Mouse (Mus musculus): ENCODE data around the gene C1d. TPM values are rescaled to one million over a fixed set of nuclear protein-coding genes. Genes with fewer than 3 reads are reported as not detected.
"Not testable (repeated sequence)": the region's sequence is repeated elsewhere in the genome, so short reads cannot be mapped to it uniquely, and the experiment has no call there.

C1d gene
- polyA plus RNA-seq (2016; fragmentation: Nextera tagmentation; extraction: Ambion mirVana) = 99.0 and 99.7 TPM in 2 replicates

GRCm38 (mm10) chr11:17257443-17257842 is at the start of gene C1d:
Gene C1d, plus strand, starts transcription at chr11:17257579.
- peak; percentile 93 for ATAC-seq (ENCODE audit: low FRiP score)
- H3K4me3 ChIP-seq (replicated peaks) = peak within 1 kb of the TSS; percentile 76
- H3K27ac ChIP-seq = peak within 1 kb of the TSS; percentile 84
- H3K36me3 ChIP-seq (replicated peaks) = no peaks in the 10 kb centered on the region
- peaks cover 9% of the 10 kb centered on the region for H3K4me1 ChIP-seq
- H3K9me3 ChIP-seq = no peaks in the 10 kb centered on the region
- peak within 1 kb of the TSS; percentile 56 for H3K4me2 ChIP-seq
- peak within 1 kb of the TSS; percentile 84 for H3K9ac ChIP-seq
- 0% methylated on average over 33 of the region's 33 CpGs for whole genome bisulfite sequencing
- no peaks in the 10 kb centered on the region for H3K27me3 ChIP-seq

GRCm38 (mm10) chr11:17211258-17212140 is 45.9 kb upstream of the C1d start, which contains the start of gene Pno1:
Gene Pno1, minus strand, starts transcription at chr11:17211568.
- WGBS = under 1% methylated on average over 65 of the region's 65 CpGs
- Histone ChIP-seq H3K36me3 (replicated peaks) (peaks cover 19% of the 10 kb centered on the region), H3K4me2 (peak within 1 kb of the TSS; percentile 74), H3K4me1 (peaks cover 24% of the 10 kb centered on the region), H3K9ac (peak within 1 kb of the TSS; percentile 77), H3K27me3 (no peaks in the 10 kb centered on the region), H3K4me3 (replicated peaks) (peak within 1 kb of the TSS; percentile 84), H3K9me3 (no peaks in the 10 kb centered on the region), H3K27ac (peak within 1 kb of the TSS; percentile 80)
- ATAC-seq (ENCODE audit: low FRiP score) = peak; percentile 99

GRCm38 (mm10) chr11:17212141-17212495 is 45.3 kb upstream of the C1d start:
- Histone ChIP-seq H3K4me2 (peak overlapping the region; percentile 74), H3K27me3 (no peaks in the 10 kb centered on the region), H3K9me3 (no peaks in the 10 kb centered on the region), H3K36me3 (replicated peaks) (peaks cover 15% of the 10 kb centered on the region), H3K9ac (peak overlapping the region; percentile 77), H3K4me1 (peaks cover 24% of the 10 kb centered on the region), H3K27ac (peak overlapping the region; percentile 80; the same call in 1 of the 2 replicates), H3K4me3 (replicated peaks) (peak overlapping the region; percentile 84)
- 3% methylated on average over 10 of the region's 10 CpGs for WGBS
- ATAC-seq (ENCODE audit: low FRiP score) = no peak

GRCm38 (mm10) chr11:17212903-17213509 is 44.4 kb upstream of the C1d start:
- Histone ChIP-seq H3K9ac (peak overlapping the region; percentile 21; the same call in 1 of the 2 replicates), H3K27ac (no peak overlapping the region), H3K4me3 (replicated peaks) (0 out of 2 replicates have a peak overlapping the region, but pooled peaks have one; percentile 5), H3K27me3 (no peaks in the 10 kb centered on the region), H3K9me3 (no peaks in the 10 kb centered on the region), H3K4me1 (peaks cover 24% of the 10 kb centered on the region), H3K36me3 (replicated peaks) (peaks cover 10% of the 10 kb centered on the region; the same call in 1 of the 2 replicates), H3K4me2 (peak overlapping the region; percentile 74)
- 71% methylated on average over 5 of the region's 5 CpGs for WGBS
- ATAC-seq (ENCODE audit: low FRiP score) = no peak

GRCm38 (mm10) chr11:17215475-17215874 is 41.9 kb upstream of the C1d start:
- Histone ChIP-seq H3K4me2 (no peak overlapping the region), H3K36me3 (replicated peaks) (no peaks in the 10 kb centered on the region), H3K4me3 (replicated peaks) (no peak overlapping the region), H3K9ac (no peak overlapping the region), H3K4me1 (peaks cover 20% of the 10 kb centered on the region), H3K27me3 (no peaks in the 10 kb centered on the region), H3K9me3 (no peaks in the 10 kb centered on the region), H3K27ac (no peak overlapping the region)
- no peak for ATAC-seq (ENCODE audit: low FRiP score)
- WGBS = 91% methylated on average over 3 of the region's 3 CpGs

- WGBS = 94% methylated on average over 8 of the region's 8 CpGs
- ATAC-seq (ENCODE audit: low FRiP score) = no peak
- no peaks in the 10 kb centered on the region for H3K27me3 ChIP-seq
Measured at GRCm38 (mm10) chr11:17221126-17221525, 36.3 kb upstream of the C1d start.

GRCm38 (mm10) chr11:17232792-17233191 is 24.6 kb upstream of the C1d start:
- no peaks in the 10 kb centered on the region for H3K27me3 ChIP-seq
- no peak overlapping the region for H3K4me3 ChIP-seq (replicated peaks)
- no peak overlapping the region for H3K27ac ChIP-seq
- no peak overlapping the region for H3K4me2 ChIP-seq
- no peak for ATAC-seq (ENCODE audit: low FRiP score)
- no peaks in the 10 kb centered on the region for H3K4me1 ChIP-seq
- 87% methylated on average over 5 of the region's 5 CpGs for WGBS
- H3K9ac ChIP-seq = no peak overlapping the region
- H3K36me3 ChIP-seq (replicated peaks) = peaks cover 25% of the 10 kb centered on the region
- H3K9me3 ChIP-seq = no peaks in the 10 kb centered on the region

More at GRCm38 (mm10) chr11:17221126-17221525, 36.3 kb upstream of the C1d start:
- H3K36me3 ChIP-seq (replicated peaks) = peaks cover 19% of the 10 kb centered on the region; the same call in 1 of the 2 replicates
- H3K4me3 ChIP-seq (replicated peaks) = no peak overlapping the region
- no peak overlapping the region for H3K4me2 ChIP-seq
- H3K9ac ChIP-seq = no peak overlapping the region
- H3K27ac ChIP-seq = no peak overlapping the region
- no peaks in the 10 kb centered on the region for H3K9me3 ChIP-seq
- H3K4me1 ChIP-seq = no peaks in the 10 kb centered on the region

GRCm38 (mm10) chr11:17236449-17237037 is 20.8 kb upstream of the C1d start:
- Histone ChIP-seq H3K36me3 (replicated peaks) (peaks cover 10% of the 10 kb centered on the region), H3K4me3 (replicated peaks) (no peak overlapping the region), H3K4me1 (no peaks in the 10 kb centered on the region), H3K27ac (no peak overlapping the region), H3K4me2 (no peak overlapping the region), H3K9me3 (no peaks in the 10 kb centered on the region), H3K27me3 (no peaks in the 10 kb centered on the region), H3K9ac (no peak overlapping the region)
- WGBS = 86% methylated on average over 5 of the region's 5 CpGs
- no peak for ATAC-seq (ENCODE audit: low FRiP score)

GRCm38 (mm10) chr11:17238598-17238997 is 18.8 kb upstream of the C1d start:
- ATAC-seq (ENCODE audit: low FRiP score); H3K9ac ChIP-seq: not testable (repeated sequence)

GRCm38 (mm10) chr11:17248715-17249114 is 8.7 kb upstream of the C1d start:
- no peak overlapping the region for H3K4me3 ChIP-seq (replicated peaks)
- H3K9ac ChIP-seq = no peak overlapping the region
- H3K4me1 ChIP-seq = no peaks in the 10 kb centered on the region
- H3K9me3 ChIP-seq = no peaks in the 10 kb centered on the region
- no peak overlapping the region for H3K4me2 ChIP-seq
- H3K27me3 ChIP-seq = no peaks in the 10 kb centered on the region
- ATAC-seq (ENCODE audit: low FRiP score) = no peak
- no peaks in the 10 kb centered on the region for H3K36me3 ChIP-seq (replicated peaks)
- no peak overlapping the region for H3K27ac ChIP-seq

More at GRCm38 (mm10) chr11:17238598-17238997, 18.8 kb upstream of the C1d start:
- not testable (repeated sequence) for H3K4me2 ChIP-seq; H3K27ac ChIP-seq; H3K4me1 ChIP-seq; H3K4me3 ChIP-seq (replicated peaks); H3K36me3 ChIP-seq (replicated peaks); H3K9me3 ChIP-seq; H3K27me3 ChIP-seq
- 89% methylated on average over 5 of the region's 5 CpGs for WGBS

- peak overlapping the region; percentile 56 for H3K4me2 ChIP-seq
- peaks cover 9% of the 10 kb centered on the region for H3K4me1 ChIP-seq
- WGBS = 59% methylated on average over 8 of the region's 8 CpGs
- ATAC-seq (ENCODE audit: low FRiP score) = peak; percentile 69
- no peak overlapping the region; the same call in 1 of the 2 replicates for H3K27ac ChIP-seq
- H3K36me3 ChIP-seq (replicated peaks) = no peaks in the 10 kb centered on the region
- no peaks in the 10 kb centered on the region for H3K9me3 ChIP-seq
- peak overlapping the region; percentile 76 for H3K4me3 ChIP-seq (replicated peaks)
- H3K9ac ChIP-seq = peak overlapping the region; percentile 84; the same call in 1 of the 2 replicates
- H3K27me3 ChIP-seq = no peaks in the 10 kb centered on the region
Measured at GRCm38 (mm10) chr11:17256813-17257365, 490 bp upstream of the C1d start.

GRCm38 (mm10) chr11:17257861-17258260 is 482 bp downstream of the C1d start:
- Histone ChIP-seq H3K4me3 (replicated peaks) (peak overlapping the region; percentile 76), H3K9me3 (no peaks in the 10 kb centered on the region), H3K9ac (peak overlapping the region; percentile 84), H3K4me2 (peak overlapping the region; percentile 56), H3K36me3 (replicated peaks) (no peaks in the 10 kb centered on the region), H3K4me1 (peaks cover 9% of the 10 kb centered on the region), H3K27me3 (no peaks in the 10 kb centered on the region), H3K27ac (peak overlapping the region; percentile 84)
- under 1% methylated on average over 17 of the region's 17 CpGs for WGBS
- peak; percentile 37 for ATAC-seq (ENCODE audit: low FRiP score)
